Comparison of ENCODE assay signal across 16 mouse cellular contexts in the genomic region with DNA sequence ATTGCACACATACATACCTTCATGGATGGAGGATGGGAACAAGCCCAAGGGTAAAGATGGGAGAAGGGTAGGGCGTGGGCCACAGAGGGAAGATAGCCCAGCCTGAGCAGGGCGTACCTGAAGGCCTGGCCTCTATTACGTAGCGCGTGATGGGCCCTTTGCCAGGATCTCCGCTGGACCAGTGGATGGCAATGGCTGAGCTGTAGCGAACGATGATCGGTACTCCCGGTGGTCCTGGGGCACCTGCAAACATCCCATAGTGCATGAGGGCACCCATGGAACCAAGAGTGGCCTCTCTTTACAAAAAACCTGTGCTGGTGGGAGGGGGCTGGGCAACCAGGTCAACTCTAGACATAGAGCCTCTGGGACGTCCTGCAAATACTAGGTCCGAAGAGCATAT.
"Had no signal": no experiment of that assay in that cellular context is flagged by ENCODE, and none has a peak within 500 bp of the region (broad histone marks: within the 10 kb centered on the region; RNA-seq: fewer than 3 reads in every experiment).

No protein-coding gene starts in this region.

- H3K27me3 ChIP-seq: lung, embryonic 15.5 days; midbrain, embryonic 15.5 days; neural tube, embryonic 12.5 days; stomach, embryonic 15.5 days had no signal

- H3K9me3 ChIP-seq: lung, embryonic 15.5 days; megakaryocyte, embryonic 14.5 days; midbrain, embryonic 12.5 days; midbrain, embryonic 15.5 days; neural tube, embryonic 12.5 days; stomach, embryonic 15.5 days had no signal

- H3K27ac ChIP-seq: lung, embryonic 15.5 days; macrophage; midbrain, embryonic 12.5 days; midbrain, embryonic 15.5 days; neural tube, embryonic 12.5 days; stomach, embryonic 15.5 days; stomach, postnatal 0 days had no signal

- ATAC-seq: lung, postnatal 0 days; midbrain, embryonic 15.5 days had no signal

- H3K36me3 ChIP-seq: lung, embryonic 15.5 days; midbrain, embryonic 12.5 days; midbrain, embryonic 15.5 days; stomach, embryonic 15.5 days had no signal

- H3K9ac ChIP-seq: lung, embryonic 15.5 days; midbrain, embryonic 12.5 days; midbrain, embryonic 15.5 days; neural tube, embryonic 12.5 days; stomach, embryonic 15.5 days had no signal

- H3K4me3 ChIP-seq: lung, embryonic 15.5 days; megakaryocyte, embryonic 14.5 days; midbrain, embryonic 12.5 days; midbrain, embryonic 15.5 days; neural tube, embryonic 12.5 days; stomach, embryonic 15.5 days had no signal

- H3K4me2 ChIP-seq: lung, embryonic 15.5 days; midbrain, embryonic 12.5 days; midbrain, embryonic 15.5 days; neural tube, embryonic 12.5 days had no signal

- DNase-seq: lung, adult 2 months; lung, postnatal 14 days; lung, postnatal 36 days; right cerebral cortex, postnatal 14 days; thymus, adult 2 months; thymus, postnatal 25 days; thymus, postnatal 4 days had no signal
